Mouse (Mus musculus): ENCODE data around the gene Sort1. TPM values are rescaled to one million over a fixed set of nuclear protein-coding genes. Genes with fewer than 3 reads are reported as not detected.

The Sort1 gene
- polyA plus RNA-seq, 1 experiment = 94.4 TPM

GRCm38 (mm10) chr3:108342185-108342584, 58.3 kb downstream of the Sort1 start:
- TF ChIP-seq POLR2A (IDR thresholded peaks at IDR 0.05; ENCODE audit: borderline replicate concordance, insufficient read depth, low read length) = no peak
- 59% methylated on average over 7 of the region's 7 CpGs for WGBS
- DNase-seq = no peak

DNA sequence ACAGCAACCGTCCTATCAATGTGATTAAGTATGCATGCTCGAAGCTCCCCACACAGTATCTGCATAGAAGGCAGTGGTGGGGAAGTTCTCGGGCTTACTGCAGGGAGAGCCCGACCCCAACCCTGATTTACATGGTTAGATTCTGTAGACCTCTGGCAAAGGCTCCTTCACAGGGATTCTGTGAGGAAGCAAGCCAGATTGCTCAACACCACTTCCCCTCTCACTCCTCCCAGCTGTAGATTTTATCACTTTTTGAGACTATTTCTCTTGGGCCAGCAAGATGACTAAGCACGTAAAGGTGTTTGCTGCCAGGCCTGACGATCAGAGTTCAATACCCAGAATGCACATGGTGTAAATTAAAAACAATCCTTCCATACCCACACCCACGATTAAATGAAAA, 62.0 kb downstream of the Sort1 start:
- WGBS = 89% methylated on average over 7 of the region's 7 CpGs
- H3K4me1 ChIP-seq (ENCODE audit: control insufficient read depth, insufficient read depth, low read length) = no peaks in the 10 kb centered on the region

More at GRCm38 (mm10) chr3:108342185-108342584, 58.3 kb downstream of the Sort1 start:
- no peaks in the 10 kb centered on the region for H3K4me1 ChIP-seq (ENCODE audit: control insufficient read depth, insufficient read depth, low read length)
- no peaks in the 10 kb centered on the region for H3K27me3 ChIP-seq (ENCODE audit: control insufficient read depth, insufficient read depth, low read length)
- no peak overlapping the region for H3K27ac ChIP-seq (ENCODE audit: insufficient read depth, low read length)
- H3K4me3 ChIP-seq (replicated peaks; ENCODE audit: insufficient read depth, low read depth, low read length) = no peak overlapping the region

DNA sequence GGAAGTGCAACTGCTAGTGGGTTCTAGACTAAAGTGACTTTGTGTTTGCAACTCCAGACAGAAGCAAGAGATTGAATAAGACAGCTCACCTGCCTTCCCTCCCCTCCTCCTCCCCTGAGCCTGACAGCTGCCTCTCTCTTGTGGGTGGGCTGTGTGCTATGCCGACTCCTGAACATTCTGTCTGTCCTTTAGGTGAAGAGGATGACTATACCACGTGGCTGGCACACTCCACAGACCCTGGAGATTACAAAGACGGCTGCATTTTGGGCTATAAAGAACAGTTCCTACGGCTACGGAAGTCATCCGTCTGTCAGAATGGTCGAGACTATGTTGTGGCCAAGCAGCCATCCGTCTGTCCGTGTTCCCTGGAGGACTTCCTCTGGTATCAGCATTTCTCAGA, 64.5 kb downstream of the Sort1 start:
- TF ChIP-seq POLR2A (IDR thresholded peaks at IDR 0.05; ENCODE audit: borderline replicate concordance, insufficient read depth, low read length) (no peak), CTCF (IDR thresholded peaks at IDR 0.05; ENCODE audit: borderline replicate concordance, insufficient read depth, low read depth, low read length) (no peak)
- DNase-seq = no peak
- 77% methylated on average over 9 of the region's 9 CpGs for WGBS
- no peaks in the 10 kb centered on the region for H3K27me3 ChIP-seq (ENCODE audit: control insufficient read depth, insufficient read depth, low read length)
- no peaks in the 10 kb centered on the region for H3K4me1 ChIP-seq (ENCODE audit: control insufficient read depth, insufficient read depth, low read length)
- no peak overlapping the region for H3K4me3 ChIP-seq (replicated peaks; ENCODE audit: insufficient read depth, low read depth, low read length)
- H3K27ac ChIP-seq (ENCODE audit: insufficient read depth, low read length) = no peak overlapping the region

More for the DNA sequence above, 62.0 kb downstream of the Sort1 start:
- no peak for DNase-seq
- Histone ChIP-seq H3K27ac (ENCODE audit: insufficient read depth, low read length) (no peak overlapping the region), H3K4me3 (replicated peaks; ENCODE audit: insufficient read depth, low read depth, low read length) (no peak overlapping the region), H3K27me3 (ENCODE audit: control insufficient read depth, insufficient read depth, low read length) (no peaks in the 10 kb centered on the region)
- TF ChIP-seq CTCF (IDR thresholded peaks at IDR 0.05; ENCODE audit: borderline replicate concordance, insufficient read depth, low read depth, low read length) (no peak), POLR2A (IDR thresholded peaks at IDR 0.05; ENCODE audit: borderline replicate concordance, insufficient read depth, low read length) (no peak)

DNA sequence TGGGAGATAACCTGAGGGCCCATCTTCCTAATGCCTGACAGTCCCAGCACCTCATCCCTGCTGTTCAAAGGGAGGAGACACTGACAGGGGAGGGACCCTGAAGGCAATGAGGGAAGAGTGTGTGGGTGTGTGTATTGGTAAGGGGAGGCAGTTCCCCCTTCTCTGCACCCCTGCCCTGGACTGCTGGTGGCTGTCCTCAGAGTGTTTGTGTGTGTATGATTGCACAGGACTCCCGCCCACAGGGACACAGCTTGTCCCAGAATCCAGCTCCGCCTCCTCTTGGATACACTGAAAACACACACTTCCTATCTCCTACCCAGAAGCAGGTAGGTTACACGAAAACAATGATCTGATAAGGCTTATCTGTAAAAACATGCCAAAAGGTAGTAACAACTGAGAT, 71.4 kb downstream of the Sort1 start:
- 94% methylated on average over 3 of the region's 3 CpGs for WGBS
- H3K27ac ChIP-seq (ENCODE audit: insufficient read depth, low read length) = no peak overlapping the region
- H3K4me3 ChIP-seq (replicated peaks; ENCODE audit: insufficient read depth, low read depth, low read length) = no peak overlapping the region
- no peaks in the 10 kb centered on the region for H3K27me3 ChIP-seq (ENCODE audit: control insufficient read depth, insufficient read depth, low read length)
- peaks cover 8% of the 10 kb centered on the region for H3K4me1 ChIP-seq (ENCODE audit: control insufficient read depth, insufficient read depth, low read length)
- TF ChIP-seq POLR2A (IDR thresholded peaks at IDR 0.05; ENCODE audit: borderline replicate concordance, insufficient read depth, low read length) (no peak), CTCF (IDR thresholded peaks at IDR 0.05; ENCODE audit: borderline replicate concordance, insufficient read depth, low read depth, low read length) (no peak)
- no peak for DNase-seq

- no peak for DNase-seq
- no peaks in the 10 kb centered on the region for H3K27me3 ChIP-seq (ENCODE audit: control insufficient read depth, insufficient read depth, low read length)
- 92% methylated on average over 10 of the region's 10 CpGs for WGBS
- no peak overlapping the region for H3K4me3 ChIP-seq (replicated peaks; ENCODE audit: insufficient read depth, low read depth, low read length)
- peaks cover 8% of the 10 kb centered on the region for H3K4me1 ChIP-seq (ENCODE audit: control insufficient read depth, insufficient read depth, low read length)
- H3K27ac ChIP-seq (ENCODE audit: insufficient read depth, low read length) = no peak overlapping the region
- TF ChIP-seq POLR2A (IDR thresholded peaks at IDR 0.05; ENCODE audit: borderline replicate concordance, insufficient read depth, low read length) = no peak
Measured at GRCm38 (mm10) chr3:108357051-108357450, 73.2 kb downstream of the Sort1 start.

DNA sequence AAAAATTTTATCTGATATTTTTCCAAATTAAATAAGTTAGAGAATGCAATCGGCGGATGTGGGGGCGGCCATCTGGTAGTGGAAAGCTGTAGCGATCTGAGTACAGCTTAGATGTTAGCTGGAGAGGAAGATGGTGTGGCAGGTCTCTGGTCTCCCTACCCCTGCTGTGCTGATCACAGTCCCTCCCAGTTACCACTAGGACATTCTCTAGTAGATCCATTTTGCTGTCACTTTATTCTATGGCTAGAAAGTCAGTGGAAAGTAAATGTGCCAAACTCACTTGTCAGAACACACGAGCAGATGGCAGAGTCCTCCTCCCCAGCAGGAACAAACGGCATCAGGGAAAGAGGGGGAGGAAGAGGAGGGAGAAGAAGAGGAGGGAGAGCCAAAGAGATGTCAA, 74.6 kb downstream of the Sort1 start:
- H3K4me1 ChIP-seq (ENCODE audit: control insufficient read depth, insufficient read depth, low read length) = peaks cover 8% of the 10 kb centered on the region
- no peak for TF ChIP-seq CTCF (IDR thresholded peaks at IDR 0.05; ENCODE audit: borderline replicate concordance, insufficient read depth, low read depth, low read length)
- TF ChIP-seq POLR2A (IDR thresholded peaks at IDR 0.05; ENCODE audit: borderline replicate concordance, insufficient read depth, low read length) = no peak
- H3K4me3 ChIP-seq (replicated peaks; ENCODE audit: insufficient read depth, low read depth, low read length) = no peak overlapping the region
- peak; percentile 30 to 61 for DNase-seq
- WGBS = 17% methylated on average over 6 of the region's 6 CpGs
- no peaks in the 10 kb centered on the region for H3K27me3 ChIP-seq (ENCODE audit: control insufficient read depth, insufficient read depth, low read length)
- H3K27ac ChIP-seq (ENCODE audit: insufficient read depth, low read length) = no peak overlapping the region

- 50% methylated on average over 7 of the region's 7 CpGs for WGBS
- Histone ChIP-seq H3K4me3 (replicated peaks; ENCODE audit: insufficient read depth, low read depth, low read length) (no peak overlapping the region), H3K27me3 (ENCODE audit: control insufficient read depth, insufficient read depth, low read length) (no peaks in the 10 kb centered on the region), H3K4me1 (ENCODE audit: control insufficient read depth, insufficient read depth, low read length) (peaks cover 8% of the 10 kb centered on the region), H3K27ac (ENCODE audit: insufficient read depth, low read length) (no peak overlapping the region)
- no peak for TF ChIP-seq POLR2A (IDR thresholded peaks at IDR 0.05; ENCODE audit: borderline replicate concordance, insufficient read depth, low read length)
- TF ChIP-seq CTCF (IDR thresholded peaks at IDR 0.05; ENCODE audit: borderline replicate concordance, insufficient read depth, low read depth, low read length) = no peak
- DNase-seq = no peak
Measured at GRCm38 (mm10) chr3:108360894-108361293, 77.0 kb downstream of the Sort1 start.

DNA sequence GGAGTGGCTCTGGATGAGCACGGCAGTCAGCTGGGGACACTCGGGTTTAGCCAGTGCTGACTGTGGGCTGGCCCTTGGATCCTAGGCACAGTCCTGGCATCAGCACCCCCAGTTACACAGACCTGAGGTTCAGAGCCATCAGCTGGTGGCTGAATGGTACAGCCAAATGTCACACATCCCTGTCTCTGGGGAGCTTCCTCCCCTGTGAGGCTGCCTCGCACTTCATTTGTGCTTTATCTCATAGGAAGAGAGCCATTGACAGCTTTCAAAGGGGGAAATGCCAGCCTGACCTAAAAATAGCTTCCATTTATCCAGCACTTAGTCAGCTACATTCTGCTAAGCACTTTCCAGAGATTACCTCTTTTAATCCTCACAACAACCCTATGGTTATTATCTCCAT, 79.7 kb downstream of the Sort1 start:
- peaks cover 5% of the 10 kb centered on the region; the same call in 1 of the 2 replicates for H3K4me1 ChIP-seq (ENCODE audit: control insufficient read depth, insufficient read depth, low read length)
- no peaks in the 10 kb centered on the region for H3K27me3 ChIP-seq (ENCODE audit: control insufficient read depth, insufficient read depth, low read length)
- DNase-seq = no peak
- no peak overlapping the region for H3K4me3 ChIP-seq (replicated peaks; ENCODE audit: insufficient read depth, low read depth, low read length)
- no peak overlapping the region for H3K27ac ChIP-seq (ENCODE audit: insufficient read depth, low read length)
- 40% methylated on average over 3 of the region's 3 CpGs for WGBS
- no peak for TF ChIP-seq POLR2A (IDR thresholded peaks at IDR 0.05; ENCODE audit: borderline replicate concordance, insufficient read depth, low read length)
- no peak for TF ChIP-seq CTCF (IDR thresholded peaks at IDR 0.05; ENCODE audit: borderline replicate concordance, insufficient read depth, low read depth, low read length)

All from cerebellum, adult 2 months (tissue).